Mouse (Mus musculus) forebrain, embryonic 16.5 days (tissue): ENCODE results near the gene Nyap1. TPM values are rescaled to one million over a fixed set of nuclear protein-coding genes. Genes with fewer than 3 reads are reported as not detected.

Source experiments
- ATAC-seq: fragments of 200-750 bp; cut with Nextera tagmentation; 2 replicates; pipeline ENCODE4 v1.8.0; 2017; ENCODE audit warnings: mild to moderate bottlenecking, moderate library complexity
- H3K27ac ChIP-seq: fragments of 300-500 bp; sonication (generic); 2 replicates; pipeline ENCODE4 v1.5.1; 2014; ENCODE audit warnings: low read length, control low read depth
- H3K27me3 ChIP-seq: fragments of 300-500 bp; sonication (generic); replicated peaks from 2 replicates; pipeline ENCODE4 v1.6.1; 2014; ENCODE audit warnings: low read length; ENCODE audit not compliant: control insufficient read depth, insufficient read depth
- H3K36me3 ChIP-seq: fragments of 300-500 bp; sonication (generic); 2 replicates; pipeline ENCODE4 v1.6.1; 2014; ENCODE audit not compliant: control insufficient read depth, insufficient read depth
- H3K4me1 ChIP-seq: fragments of 300-500 bp; sonication (generic); replicated peaks from 2 replicates; pipeline ENCODE4 v1.6.1; 2014; ENCODE audit warnings: low read length; ENCODE audit not compliant: control insufficient read depth, insufficient read depth
- H3K4me2 ChIP-seq: fragments of 300-500 bp; sonication (generic); 2 replicates; pipeline ENCODE4 v1.6.1; 2014; ENCODE audit warnings: mild to moderate bottlenecking, low read length, control low read depth
- H3K4me3 ChIP-seq: fragments of 300-500 bp; sonication (generic); replicated peaks from 2 replicates; pipeline ENCODE4 v1.5.1; 2014; ENCODE audit warnings: mild to moderate bottlenecking, low read length, control low read depth
- H3K9ac ChIP-seq: fragments of 300-500 bp; sonication (generic); replicated peaks from 2 replicates; pipeline ENCODE4 v1.6.1; 2014; ENCODE audit warnings: low read depth, low read length, control low read depth
- H3K9me3 ChIP-seq: fragments of 300-500 bp; sonication (generic); 2 replicates; pipeline ENCODE4 v1.6.1; 2016; ENCODE audit warnings: low read length; ENCODE audit not compliant: control insufficient read depth
- WGBS: fragments of 180-500 bp; shearing (Covaris S2); extraction: QIAGEN DNeasy Blood & Tissue Kit; methylation state at CpG from one replicate; pipeline ENCODE4 v1.1.7; 2014; 5-methylcytosine and 5-hydroxymethylcytosine counted together
- polyA plus RNA-seq: library from polyadenylated mRNA; unstranded; fragments of >200 nt; fragmentation: Nextera tagmentation; extraction: Ambion mirVana; gene quantifications from 2 replicates; pipeline ENCODE4 v1.2.1, GENCODE M21; 2015

The Nyap1 gene
- polyA plus RNA-seq, 1 experiment from 2014 or later: 59.8 TPM

- no peak overlapping the region for H3K4me2 ChIP-seq
- H3K36me3 ChIP-seq: no peaks in the 10 kb centered on the region
- 82% methylated on average over 8 of the region's 8 CpGs for WGBS
- H3K4me1 ChIP-seq: no peaks in the 10 kb centered on the region
- H3K9ac ChIP-seq: no peak overlapping the region
- H3K9me3 ChIP-seq: no peaks in the 10 kb centered on the region
- H3K4me3 ChIP-seq: no peak overlapping the region
- no peak overlapping the region for H3K27ac ChIP-seq
- no peak for ATAC-seq
- no peaks in the 10 kb centered on the region for H3K27me3 ChIP-seq
Observed at GRCm38 (mm10) chr5:137715685-137716084, 25.7 kb downstream of the Nyap1 start.

- no peaks in the 10 kb centered on the region for H3K9me3 ChIP-seq
- no peaks in the 10 kb centered on the region for H3K4me1 ChIP-seq
- H3K9ac ChIP-seq: no peak overlapping the region
- no peak for ATAC-seq
- no peaks in the 10 kb centered on the region for H3K27me3 ChIP-seq
- H3K36me3 ChIP-seq: no peaks in the 10 kb centered on the region
- 72% methylated on average over 5 of the region's 5 CpGs for whole genome bisulfite sequencing
- no peak overlapping the region for H3K27ac ChIP-seq
- no peak overlapping the region for H3K4me2 ChIP-seq
- no peak overlapping the region for H3K4me3 ChIP-seq
Observed at GRCm38 (mm10) chr5:137713454-137713853, 28.0 kb downstream of the Nyap1 start.

DNA sequence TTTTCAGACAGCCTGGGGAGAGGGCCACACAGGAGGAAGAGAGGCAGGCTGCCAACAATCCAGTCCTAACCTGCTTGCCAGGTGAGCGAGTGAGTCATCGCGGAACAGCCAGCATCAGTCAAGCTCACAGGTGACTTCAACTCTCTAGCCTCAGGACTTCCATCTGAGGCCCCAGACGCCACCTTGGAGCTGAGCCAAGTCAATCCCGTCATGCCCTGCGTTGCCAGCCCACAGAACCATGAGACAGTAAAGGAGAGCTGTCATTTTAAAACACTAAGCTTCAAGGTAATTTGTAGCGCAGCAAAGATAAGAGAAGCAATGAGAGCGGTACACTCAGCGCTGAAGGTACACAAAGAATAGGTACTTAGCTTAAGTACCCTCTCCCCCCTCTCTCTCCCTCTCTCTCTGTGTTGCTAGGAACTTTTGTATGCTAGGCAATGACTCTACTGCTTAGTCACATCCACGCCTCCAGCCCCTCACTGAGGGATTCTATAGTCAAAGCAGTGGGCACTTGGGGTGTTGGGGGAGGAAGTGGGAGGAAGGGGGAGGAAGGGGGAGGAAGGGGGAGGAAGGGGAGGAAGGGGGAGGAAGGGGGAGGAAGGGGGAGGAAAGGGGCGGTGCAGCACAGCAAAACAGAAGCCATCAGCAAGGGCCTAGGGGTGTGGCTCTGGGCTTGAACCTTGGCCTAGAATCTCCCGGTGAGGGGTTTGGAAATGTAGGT is 34.3 kb downstream of the Nyap1 start:
- Histone ChIP-seq H3K9ac (no peak overlapping the region), H3K27ac (no peak overlapping the region), H3K27me3 (no peaks in the 10 kb centered on the region), H3K4me3 (no peak overlapping the region), H3K4me2 (peak overlapping the region; percentile 6; the same call in 1 of the 2 replicates), H3K9me3 (no peaks in the 10 kb centered on the region), H3K4me1 (peaks cover 6% of the 10 kb centered on the region; the same call in 1 of the 2 replicates), H3K36me3 (no peaks in the 10 kb centered on the region)
- WGBS: 39% methylated on average over 12 of the region's 12 CpGs
- ATAC-seq: peak; percentile 8; the same call in 1 of the 2 replicates

- H3K36me3 ChIP-seq: no peaks in the 10 kb centered on the region
- H3K4me1 ChIP-seq: peaks cover 6% of the 10 kb centered on the region; the same call in 1 of the 2 replicates
- no peak overlapping the region for H3K4me2 ChIP-seq
- no peak overlapping the region for H3K27ac ChIP-seq
- ATAC-seq: no peak
- H3K9ac ChIP-seq: no peak overlapping the region
- 50% methylated on average over 6 of the region's 6 CpGs for WGBS
- no peaks in the 10 kb centered on the region for H3K9me3 ChIP-seq
- no peak overlapping the region for H3K4me3 ChIP-seq
- H3K27me3 ChIP-seq: no peaks in the 10 kb centered on the region
Observed at GRCm38 (mm10) chr5:137705242-137705641, 36.2 kb downstream of the Nyap1 start.

- Histone ChIP-seq H3K4me3 (no peak overlapping the region), H3K9ac (no peak overlapping the region), H3K27me3 (no peaks in the 10 kb centered on the region), H3K36me3 (no peaks in the 10 kb centered on the region), H3K4me1 (no peaks in the 10 kb centered on the region), H3K27ac (no peak overlapping the region), H3K4me2 (no peak overlapping the region), H3K9me3 (no peaks in the 10 kb centered on the region)
- ATAC-seq: no peak
- 59% methylated on average over 2 of the region's 2 CpGs for WGBS
Observed at GRCm38 (mm10) chr5:137699850-137700249, 41.6 kb downstream of the Nyap1 start.

GRCm38 (mm10) chr5:137699080-137699479 is 42.3 kb downstream of the Nyap1 start:
- 78% methylated on average over 3 of the region's 3 CpGs for WGBS
- Histone ChIP-seq H3K9me3 (no peaks in the 10 kb centered on the region), H3K27me3 (no peaks in the 10 kb centered on the region), H3K4me1 (no peaks in the 10 kb centered on the region), H3K9ac (no peak overlapping the region), H3K27ac (no peak overlapping the region), H3K4me3 (no peak overlapping the region), H3K36me3 (no peaks in the 10 kb centered on the region), H3K4me2 (no peak overlapping the region)
- ATAC-seq: no peak

DNA sequence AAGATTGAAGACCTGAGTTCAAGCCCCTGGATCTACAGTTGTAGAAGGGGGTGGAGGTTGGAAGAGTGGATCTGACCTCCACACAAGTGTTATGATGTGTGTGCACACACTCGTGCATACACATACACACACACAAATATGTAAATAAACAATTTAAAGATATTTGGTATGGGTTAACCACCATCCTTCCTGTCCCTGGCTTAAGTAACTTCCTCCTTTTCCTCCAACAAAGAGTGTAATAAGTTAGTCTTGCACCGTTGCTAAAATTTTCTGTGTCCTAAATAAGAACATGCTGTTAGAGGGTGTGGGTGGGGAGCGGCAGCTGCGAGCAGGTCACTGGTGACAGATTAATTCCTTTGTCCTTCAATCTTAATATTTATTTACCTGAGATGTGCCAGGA is 45.5 kb downstream of the Nyap1 start:
- Histone ChIP-seq H3K4me2 (no peak overlapping the region), H3K9ac (no peak overlapping the region), H3K9me3 (no peaks in the 10 kb centered on the region), H3K27ac (no peak overlapping the region), H3K36me3 (no peaks in the 10 kb centered on the region), H3K4me3 (no peak overlapping the region), H3K4me1 (no peaks in the 10 kb centered on the region), H3K27me3 (no peaks in the 10 kb centered on the region)
- ATAC-seq: no peak
- WGBS: 86% methylated on average over 4 of the region's 4 CpGs

GRCm38 (mm10) chr5:137694796-137695195 is 46.6 kb downstream of the Nyap1 start:
- Histone ChIP-seq H3K4me1 (no peaks in the 10 kb centered on the region), H3K9ac (no peak overlapping the region), H3K27ac (no peak overlapping the region), H3K4me2 (no peak overlapping the region), H3K4me3 (no peak overlapping the region), H3K9me3 (no peaks in the 10 kb centered on the region), H3K36me3 (no peaks in the 10 kb centered on the region), H3K27me3 (no peaks in the 10 kb centered on the region)
- WGBS: 7% methylated on average over 3 of the region's 3 CpGs
- no peak for ATAC-seq

DNA sequence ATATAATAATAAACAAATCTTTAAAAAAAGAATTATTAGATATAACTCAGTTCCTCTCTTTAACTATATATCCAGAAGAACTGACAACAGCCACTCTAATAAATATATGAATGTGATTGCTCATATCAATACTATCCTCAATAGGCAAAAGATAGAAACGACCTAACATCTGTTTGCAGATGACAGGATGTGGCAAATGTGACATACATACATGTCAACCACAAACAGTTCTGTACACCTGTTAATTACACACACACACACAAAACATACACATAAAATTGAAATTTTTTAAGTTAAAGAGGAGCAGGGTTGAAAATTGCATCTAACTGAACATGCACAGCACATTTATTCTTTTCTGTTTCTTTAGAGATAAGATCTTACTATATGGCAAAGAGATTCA is 49.5 kb downstream of the Nyap1 start:
- ATAC-seq: no peak

GRCm38 (mm10) chr5:137690531-137690930 is 50.9 kb downstream of the Nyap1 start:
- no peak overlapping the region for H3K9ac ChIP-seq
- no peak overlapping the region for H3K4me3 ChIP-seq
- H3K4me2 ChIP-seq: no peak overlapping the region
- ATAC-seq: no peak
- no peaks in the 10 kb centered on the region for H3K27me3 ChIP-seq
- H3K27ac ChIP-seq: no peak overlapping the region
- no peaks in the 10 kb centered on the region for H3K4me1 ChIP-seq
- H3K9me3 ChIP-seq: no peaks in the 10 kb centered on the region
- 74% methylated on average over 9 of the region's 9 CpGs for WGBS
- no peaks in the 10 kb centered on the region for H3K36me3 ChIP-seq

More for the DNA sequence above, 49.5 kb downstream of the Nyap1 start:
- WGBS: 71% methylated on average over 1 of the region's 1 CpGs
- Histone ChIP-seq H3K4me3 (no peak overlapping the region), H3K9ac (no peak overlapping the region), H3K9me3 (no peaks in the 10 kb centered on the region), H3K36me3 (no peaks in the 10 kb centered on the region), H3K4me1 (no peaks in the 10 kb centered on the region), H3K27ac (no peak overlapping the region), H3K4me2 (no peak overlapping the region), H3K27me3 (no peaks in the 10 kb centered on the region)
